ENCODE assay signal across 23 mouse cellular contexts in genomic region chr11:57635148-57635547, GRCm38 (mm10). TPM values are rescaled to one million over a fixed set of nuclear protein-coding genes. Genes with fewer than 3 reads are reported as not detected.
DNase-seq lines count a peak whose midpoint lies in the region; ATAC-seq and TF ChIP-seq lines count a peak whose summit lies in the region.
"Had no signal": no experiment of that assay in that cellular context is flagged by ENCODE, and none has a peak within 500 bp of the region (broad histone marks: within the 10 kb centered on the region; RNA-seq: fewer than 3 reads in every experiment).

No protein-coding gene starts in this region.

- no peak for ATAC-seq in limb, embryonic 14.5 days (ENCODE audit: low FRiP score, low read depth)
- peak; percentile 40; the same call in 1 of the 2 replicates for ATAC-seq in midbrain, embryonic 11.5 days (ENCODE audit: low FRiP score)
- ATAC-seq: forebrain, embryonic 16.5 days; liver, embryonic 12.5 days; Patski had no signal

- peaks cover 10% of the 10 kb centered on the region; the same call in 1 of the 2 replicates for H3K4me1 ChIP-seq in limb, embryonic 14.5 days (ENCODE audit: control insufficient read depth, insufficient read depth, low read length)
- H3K4me1 ChIP-seq in limb, embryonic 10.5 days, result peaks cover 9% of the 10 kb centered on the region
- H3K4me1 ChIP-seq in midbrain, embryonic 11.5 days (ENCODE audit: control insufficient read depth, insufficient read depth, low read length), result no peaks in the 10 kb centered on the region
- H3K4me1 ChIP-seq: liver, embryonic 12.5 days; megakaryocyte, embryonic 14.5 days had no signal

- no peak for TF ChIP-seq POLR2A in limb, embryonic 14.5 days (IDR thresholded peaks at IDR 0.05; ENCODE audit: borderline replicate concordance, extremely low read depth, insufficient read depth, insufficient read length)

- H3K27ac ChIP-seq in limb, embryonic 14.5 days (replicated peaks; ENCODE audit: low read depth, low read length), result no peak overlapping the region
- no peak overlapping the region for H3K27ac ChIP-seq in limb, embryonic 10.5 days
- H3K27ac ChIP-seq in midbrain, embryonic 11.5 days (ENCODE audit: low read depth, low read length), result no peak overlapping the region
- H3K27ac ChIP-seq: embryonic facial prominence, embryonic 15.5 days; kidney, postnatal 0 days; left cerebral cortex, adult 2 months; liver, embryonic 12.5 days; stomach, postnatal 0 days had no signal

- H3K9ac ChIP-seq in limb, embryonic 14.5 days (ENCODE audit: low read depth, low read length, severe bottlenecking), result no peak overlapping the region
- no peak overlapping the region for H3K9ac ChIP-seq in midbrain, embryonic 11.5 days (ENCODE audit: low read length)
- H3K9ac ChIP-seq: embryonic facial prominence, embryonic 15.5 days; heart, embryonic 12.5 days; liver, embryonic 12.5 days had no signal

- H3K9me3 ChIP-seq in limb, embryonic 14.5 days (ENCODE audit: control insufficient read depth, low read length), result no peaks in the 10 kb centered on the region
- H3K9me3 ChIP-seq in limb, embryonic 10.5 days (replicated peaks), result no peaks in the 10 kb centered on the region
- H3K9me3 ChIP-seq in midbrain, embryonic 11.5 days (ENCODE audit: control insufficient read depth, low read length), result no peaks in the 10 kb centered on the region
- H3K9me3 ChIP-seq: embryonic facial prominence, embryonic 15.5 days; heart, embryonic 12.5 days; liver, embryonic 12.5 days had no signal

- H3K36me3 ChIP-seq in limb, embryonic 14.5 days (ENCODE audit: control insufficient read depth, insufficient read depth, low read length), result no peaks in the 10 kb centered on the region
- H3K36me3 ChIP-seq in limb, embryonic 10.5 days, result no peaks in the 10 kb centered on the region
- no peaks in the 10 kb centered on the region for H3K36me3 ChIP-seq in midbrain, embryonic 11.5 days (ENCODE audit: control insufficient read depth, insufficient read depth, low read length)
- H3K36me3 ChIP-seq: embryonic facial prominence, embryonic 15.5 days; heart, embryonic 12.5 days; liver, embryonic 12.5 days had no signal

- peak; percentile 48 for DNase-seq in embryo, embryonic 10 days (ENCODE audit: low spot score)
- no peak for DNase-seq in embryo, embryonic 11 days
- peak; percentile 23 for DNase-seq in limb, embryonic 14.5 days (ENCODE audit: low spot score)
- no peak for DNase-seq in limb, embryonic 10.5 days (ENCODE audit: low spot score)
- peak; percentile 94 for DNase-seq in midbrain, embryonic 11.5 days (ENCODE audit: low spot score, missing footprints)
- peak; percentile 43 for DNase-seq in retina, embryonic 14.5 days (ENCODE audit: low spot score)
- no peak for DNase-seq in left cerebral cortex, postnatal 25 days (ENCODE audit: low spot score in 2 of 2)
- no peak for DNase-seq in layer of hippocampus, postnatal 25 days (ENCODE audit: extremely low spot score in 1 of 2, low spot score in 1 of 2)
- DNase-seq: adrenal gland, postnatal 10 days; cerebellum, adult 11 months; cerebellum, postnatal 25 days; kidney, adult 11 months; lung, adult 2 months had no signal

- no peaks in the 10 kb centered on the region for H3K27me3 ChIP-seq in limb, embryonic 14.5 days (ENCODE audit: control insufficient read depth, insufficient read depth, low read length)
- H3K27me3 ChIP-seq in limb, embryonic 10.5 days (ENCODE audit: low read depth, poor library complexity, severe bottlenecking), result peaks cover 22% of the 10 kb centered on the region; the same call in 1 of the 2 replicates
- H3K27me3 ChIP-seq in midbrain, embryonic 11.5 days (ENCODE audit: control insufficient read depth, insufficient read depth, low read length), result no peaks in the 10 kb centered on the region
- H3K27me3 ChIP-seq: Patski had no signal

- WGBS in limb, embryonic 14.5 days, result 10% methylated on average over 9 of the region's 9 CpGs
- 14% methylated on average over 9 of the region's 9 CpGs for WGBS in limb, embryonic 10.5 days
- 5% methylated on average over 9 of the region's 9 CpGs for WGBS in midbrain, embryonic 11.5 days

- H3K4me2 ChIP-seq in limb, embryonic 14.5 days (replicated peaks; ENCODE audit: low read depth, low read length, severe bottlenecking), result no peak overlapping the region
- H3K4me2 ChIP-seq in midbrain, embryonic 11.5 days, result no peak overlapping the region
- H3K4me2 ChIP-seq: embryonic facial prominence, embryonic 15.5 days; heart, embryonic 12.5 days; liver, embryonic 12.5 days had no signal

- intact Hi-C loops in left cerebral cortex, postnatal 25 days (cut with DNase I), result no loop called here

- no peak overlapping the region for H3K4me3 ChIP-seq in limb, embryonic 14.5 days (replicated peaks; ENCODE audit: low read length)
- H3K4me3 ChIP-seq in limb, embryonic 10.5 days, result no peak overlapping the region
- H3K4me3 ChIP-seq in midbrain, embryonic 11.5 days (ENCODE audit: low read depth, low read length), result no peak overlapping the region
- H3K4me3 ChIP-seq: embryonic facial prominence, embryonic 15.5 days; heart, embryonic 12.5 days; left cerebral cortex, adult 2 months; liver, embryonic 12.5 days; megakaryocyte, embryonic 14.5 days; myocyte had no signal

RNA-seq across cellular contexts. Expression of gene Galnt10, which starts 10.1 kb away (rescaled TPM):
- polyA plus RNA-seq in limb, embryonic 14.5 days (2012; rRNA removed), result 26.5 and 30.3 TPM in 2 replicates
- 24.4 and 27.5 TPM in 2 replicates for polyA plus RNA-seq in limb, embryonic 14.5 days (2014; fragmentation: Nextera tagmentation; extraction: Ambion mirVana)
- polyA plus RNA-seq in limb, embryonic 10.5 days (2016; fragmentation: Nextera tagmentation; extraction: Ambion mirVana), result 20.3 and 22.3 TPM in 2 replicates
- polyA plus RNA-seq in midbrain, embryonic 11.5 days (2014; fragmentation: Nextera tagmentation; extraction: Ambion mirVana), result 12.1 and 13.9 TPM in 2 replicates
- 1 to 10 TPM; 6.8 to 7.1 TPM for total RNA-seq in left cerebral cortex, postnatal 25 days (2021)
- 1 to 10 TPM; 7.1 TPM for total RNA-seq in layer of hippocampus, postnatal 25 days (2021)

Comparison
In these comparisons a context has a peak if more than half of its experiments do, and no peak if none do; other contexts are left out.
1. DNase-seq: peak in embryo, embryonic 10 days (single experiment), limb, embryonic 14.5 days (single experiment), midbrain, embryonic 11.5 days (single experiment) and retina, embryonic 14.5 days (single experiment); none in embryo, embryonic 11 days (single experiment), limb, embryonic 10.5 days (single experiment), left cerebral cortex, postnatal 25 days (0 of 2) and layer of hippocampus, postnatal 25 days (0 of 2).